8 mouse cellular contexts compared by ENCODE assay signal in the genomic region with DNA sequence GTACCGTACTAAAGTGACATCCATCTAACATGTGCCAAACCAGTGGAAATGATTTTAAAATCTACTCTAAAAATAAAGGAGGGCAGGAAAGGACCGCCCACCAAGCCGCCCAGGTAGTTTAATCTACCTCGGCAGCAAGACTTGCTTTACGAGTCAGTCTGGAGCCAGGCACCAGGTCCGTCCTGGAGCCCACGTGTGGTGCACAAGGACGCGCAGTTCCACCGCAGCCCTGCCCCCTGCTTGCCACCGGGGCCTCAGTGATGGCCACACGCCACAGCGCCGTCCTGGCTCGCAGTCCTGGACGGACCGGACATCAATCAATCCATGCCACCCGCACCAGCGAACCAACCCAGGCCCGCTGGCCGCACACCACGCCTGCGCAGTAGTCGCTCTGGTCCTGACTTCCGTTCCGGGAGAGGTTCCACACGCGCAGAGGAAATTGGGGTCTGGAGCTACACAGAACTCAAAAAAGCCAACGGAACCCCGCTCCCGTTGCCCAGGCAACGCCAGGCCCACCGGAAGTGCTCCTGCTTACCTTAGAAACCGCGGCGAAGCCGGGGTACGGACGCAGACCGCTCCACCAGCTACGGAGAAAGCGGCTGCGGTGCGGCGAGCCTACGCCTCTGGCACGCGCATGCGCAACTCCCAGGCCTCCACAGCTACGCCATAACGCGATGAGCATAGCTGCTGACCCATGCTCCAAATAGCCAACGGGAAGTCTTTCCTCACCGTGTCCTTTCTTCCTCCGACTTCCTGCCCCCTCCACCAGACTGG. TPM values are rescaled to one million over a fixed set of nuclear protein-coding genes. Genes with fewer than 3 reads are reported as not detected.
DNase-seq lines count a peak whose midpoint lies in the region; ATAC-seq and TF ChIP-seq lines count a peak whose summit lies in the region.

Gene Setd4, minus strand, starts transcription at position 625 of the 774 bp plus-strand sequence.

- peaks cover 16% of the 10 kb centered on the region for H3K4me1 ChIP-seq in forebrain, embryonic 13.5 days
- H3K4me1 ChIP-seq in liver, embryonic 16.5 days (ENCODE audit: control insufficient read depth, low read depth, low read length), result peaks cover 21% of the 10 kb centered on the region
- peaks cover 9% of the 10 kb centered on the region for H3K4me1 ChIP-seq in neural tube, embryonic 12.5 days
- no peaks in the 10 kb centered on the region for H3K4me1 ChIP-seq in stomach, postnatal 0 days (replicated peaks; ENCODE audit: control insufficient read depth, insufficient read depth)

- no peaks in the 10 kb centered on the region for H3K27me3 ChIP-seq in forebrain, embryonic 13.5 days
- no peaks in the 10 kb centered on the region; the same call in 1 of the 2 replicates for H3K27me3 ChIP-seq in liver, embryonic 16.5 days (ENCODE audit: control insufficient read depth, insufficient read depth, low read depth, low read length)
- no peaks in the 10 kb centered on the region for H3K27me3 ChIP-seq in neural tube, embryonic 12.5 days (replicated peaks)
- H3K27me3 ChIP-seq in stomach, postnatal 0 days (ENCODE audit: control insufficient read depth, insufficient read depth, low read length), result no peaks in the 10 kb centered on the region

- peak; percentile 28; the same call in 1 of the 2 replicates for TF ChIP-seq CTCF in stomach, postnatal 0 days (IDR thresholded peaks at IDR 0.05; ENCODE audit: low read depth)

- peak within 1 kb of the TSS; percentile 91 for H3K27ac ChIP-seq in forebrain, embryonic 13.5 days
- peak within 1 kb of the TSS; percentile 84 for H3K27ac ChIP-seq in liver, embryonic 16.5 days (ENCODE audit: low read length)
- H3K27ac ChIP-seq in neural tube, embryonic 12.5 days, result peak within 1 kb of the TSS; percentile 87
- H3K27ac ChIP-seq in stomach, postnatal 0 days (replicated peaks), result peak within 1 kb of the TSS; percentile 97

- peak; percentile 89 for ATAC-seq in cerebellum, adult (ENCODE audit: insufficient number of reproducible peaks, low FRiP score, low TSS enrichment)
- ATAC-seq in forebrain, embryonic 13.5 days, result peak; percentile 90
- peak; percentile 84 for ATAC-seq in liver, embryonic 16.5 days (ENCODE audit: low read depth)
- ATAC-seq in neural tube, embryonic 12.5 days (ENCODE audit: low FRiP score, low read depth), result peak; percentile 89
- ATAC-seq in stomach, postnatal 0 days (ENCODE audit: low FRiP score, low TSS enrichment), result peak; percentile 90

- H3K4me3 ChIP-seq in forebrain, embryonic 13.5 days, result peak within 1 kb of the TSS; percentile 63
- H3K4me3 ChIP-seq in liver, embryonic 16.5 days (ENCODE audit: low read depth, low read length), result peak within 1 kb of the TSS; percentile 78
- peak within 1 kb of the TSS; percentile 55 for H3K4me3 ChIP-seq in neural tube, embryonic 12.5 days
- H3K4me3 ChIP-seq in stomach, postnatal 0 days (ENCODE audit: low read depth, low read length), result peak within 1 kb of the TSS; percentile 61

- H3K9me3 ChIP-seq in forebrain, embryonic 13.5 days (replicated peaks), result no peaks in the 10 kb centered on the region
- H3K9me3 ChIP-seq in liver, embryonic 16.5 days (replicated peaks; ENCODE audit: control insufficient read depth, low read length), result no peaks in the 10 kb centered on the region
- no peaks in the 10 kb centered on the region for H3K9me3 ChIP-seq in neural tube, embryonic 12.5 days
- H3K9me3 ChIP-seq in stomach, postnatal 0 days (ENCODE audit: control insufficient read depth, low read length), result no peaks in the 10 kb centered on the region

- intact Hi-C loops in heart, postnatal 10 days (cut with DNase I), result no loop called here

- WGBS in forebrain, embryonic 13.5 days, result 2% methylated on average over 55 of the region's 55 CpGs
- WGBS in liver, embryonic 16.5 days (ENCODE audit: insufficient replicate concordance), result under 1% methylated on average over 55 of the region's 55 CpGs
- 2% methylated on average over 55 of the region's 55 CpGs for WGBS in neural tube, embryonic 12.5 days
- WGBS in stomach, postnatal 0 days, result under 1% methylated on average over 55 of the region's 55 CpGs

- H3K36me3 ChIP-seq in forebrain, embryonic 13.5 days (ENCODE audit: poor library complexity, severe bottlenecking), result peaks cover under 1% of the 10 kb centered on the region; the same call in 1 of the 2 replicates
- no peaks in the 10 kb centered on the region for H3K36me3 ChIP-seq in liver, embryonic 16.5 days (ENCODE audit: control insufficient read depth, insufficient read depth)
- H3K36me3 ChIP-seq in neural tube, embryonic 12.5 days, result 0 out of 2 replicates have a peak, but pooled peaks cover 3% of the 10 kb centered on the region
- no peaks in the 10 kb centered on the region for H3K36me3 ChIP-seq in stomach, postnatal 0 days (ENCODE audit: control insufficient read depth, insufficient read depth, low read length)

- H3K4me2 ChIP-seq in forebrain, embryonic 13.5 days, result peak within 1 kb of the TSS; percentile 84
- H3K4me2 ChIP-seq in liver, embryonic 16.5 days (ENCODE audit: low read depth, low read length), result peak within 1 kb of the TSS; percentile 87
- peak within 1 kb of the TSS; percentile 87 for H3K4me2 ChIP-seq in neural tube, embryonic 12.5 days (replicated peaks)
- H3K4me2 ChIP-seq in stomach, postnatal 0 days (replicated peaks; ENCODE audit: low read depth), result peak within 1 kb of the TSS; percentile 82

- H3K9ac ChIP-seq in forebrain, embryonic 13.5 days, result peak within 1 kb of the TSS; percentile 83
- peak within 1 kb of the TSS; percentile 83 for H3K9ac ChIP-seq in liver, embryonic 16.5 days (ENCODE audit: low read depth, low read length)
- H3K9ac ChIP-seq in neural tube, embryonic 12.5 days, result peak within 1 kb of the TSS; percentile 71
- H3K9ac ChIP-seq in stomach, postnatal 0 days (ENCODE audit: low read length), result peak within 1 kb of the TSS; percentile 82

- TF ChIP-seq EP300 in stomach, postnatal 0 days (optimal IDR thresholded peaks at IDR 0.05), result no peak

- DNase-seq in ES-CJ7 (ENCODE audit: low read depth, low spot score), result peak; percentile 95
- DNase-seq in heart, postnatal 10 days, result peak; percentile 94 to 95
- peak; percentile 92 to 95 for DNase-seq in kidney, postnatal 4 days
- peak; percentile 94 for DNase-seq in stomach, postnatal 0 days (ENCODE audit: low spot score)

RNA-seq across cellular contexts. Expression of gene Setd4, which starts in this region (rescaled TPM):
- 14.2 and 16.0 TPM in 2 replicates for polyA plus RNA-seq in forebrain, embryonic 13.5 days (2015; fragmentation: Nextera tagmentation; extraction: Ambion mirVana)
- total RNA-seq in heart, postnatal 10 days (2021), result 1 to 10 TPM; 1.3 to 3.4 TPM
- polyA plus RNA-seq in liver, embryonic 16.5 days (2015; fragmentation: Nextera tagmentation; extraction: Ambion mirVana), result 3.9 and 4.3 TPM in 2 replicates
- 14.3 and 14.4 TPM in 2 replicates for polyA plus RNA-seq in neural tube, embryonic 12.5 days (2016; fragmentation: Nextera tagmentation; extraction: Ambion mirVana)
- 20.9 and 24.7 TPM in 2 replicates for polyA plus RNA-seq in stomach, postnatal 0 days (2015; fragmentation: Nextera tagmentation; extraction: Ambion mirVana)

Comparison
In these comparisons a context has a peak if more than half of its experiments do, and no peak if none do; other contexts are left out.
1. Peak in every context shown above with its lines: DNase-seq, ATAC-seq, H3K4me3 ChIP-seq and H3K27ac ChIP-seq.